Mouse (Mus musculus) lung, embryonic 16.5 days (tissue): ENCODE data around the gene Serinc5. TPM values are rescaled to one million over a fixed set of nuclear protein-coding genes. Genes with fewer than 3 reads are reported as not detected.
"Not testable (repeated sequence)": the region's sequence is repeated elsewhere in the genome, so short reads cannot be mapped to it uniquely, and the experiment has no call there.

Experiments used
- ATAC-seq: fragments of 200-750 bp; cut with Nextera tagmentation; 2 replicates; pipeline ENCODE4 v1.8.0; 2017; ENCODE audit warnings: low read depth, mild to moderate bottlenecking, moderate library complexity
- H3K27ac ChIP-seq: fragments of 300-500 bp; sonication (generic); 2 replicates; pipeline ENCODE4 v1.5.1; 2014; ENCODE audit warnings: mild to moderate bottlenecking, control low read depth, low read length
- H3K27me3 ChIP-seq: fragments of 300-500 bp; sonication (generic); 2 replicates; pipeline ENCODE4 v1.6.1; 2014; ENCODE audit warnings: low read depth, low read length, mixed read lengths; ENCODE audit not compliant: control insufficient read depth, insufficient read depth
- H3K36me3 ChIP-seq: fragments of 300-500 bp; sonication (generic); 2 replicates; pipeline ENCODE4 v1.6.1; 2014; ENCODE audit warnings: low read length; ENCODE audit not compliant: control insufficient read depth, insufficient read depth
- H3K4me1 ChIP-seq: fragments of 300-500 bp; sonication (generic); replicated peaks from 2 replicates; pipeline ENCODE4 v1.6.1; 2014; ENCODE audit warnings: low read length, mixed read lengths; ENCODE audit not compliant: control insufficient read depth, insufficient read depth
- H3K4me2 ChIP-seq: fragments of 300-500 bp; sonication (generic); 2 replicates; pipeline ENCODE4 v1.6.1; 2014; ENCODE audit warnings: low read depth, low read length, control low read depth
- H3K4me3 ChIP-seq: fragments of 300-500 bp; sonication (generic); 2 replicates; pipeline ENCODE4 v1.5.1; 2014; ENCODE audit warnings: mild to moderate bottlenecking, low read length, control low read depth
- H3K9ac ChIP-seq: fragments of 300-500 bp; sonication (generic); 2 replicates; pipeline ENCODE4 v1.6.1; 2014; ENCODE audit warnings: low read length, control low read depth
- H3K9me3 ChIP-seq: fragments of 300-500 bp; sonication (generic); 2 replicates; pipeline ENCODE4 v1.6.1; 2016; ENCODE audit warnings: low read length; ENCODE audit not compliant: control insufficient read depth
- WGBS: fragments of 180-500 bp; shearing (Covaris S2); extraction: QIAGEN DNeasy Blood & Tissue Kit; methylation state at CpG from one replicate; pipeline ENCODE4 v1.1.7; 2014; 5-methylcytosine and 5-hydroxymethylcytosine counted together
- polyA plus RNA-seq: library from polyadenylated mRNA; unstranded; fragments of >200 nt; fragmentation: Nextera tagmentation; extraction: Ambion mirVana; gene quantifications from 2 replicates; pipeline ENCODE4 v1.2.1, GENCODE M21; 2015

Serinc5 gene
- polyA plus RNA-seq, 1 experiment from 2014 or later: 33.2 TPM

DNA sequence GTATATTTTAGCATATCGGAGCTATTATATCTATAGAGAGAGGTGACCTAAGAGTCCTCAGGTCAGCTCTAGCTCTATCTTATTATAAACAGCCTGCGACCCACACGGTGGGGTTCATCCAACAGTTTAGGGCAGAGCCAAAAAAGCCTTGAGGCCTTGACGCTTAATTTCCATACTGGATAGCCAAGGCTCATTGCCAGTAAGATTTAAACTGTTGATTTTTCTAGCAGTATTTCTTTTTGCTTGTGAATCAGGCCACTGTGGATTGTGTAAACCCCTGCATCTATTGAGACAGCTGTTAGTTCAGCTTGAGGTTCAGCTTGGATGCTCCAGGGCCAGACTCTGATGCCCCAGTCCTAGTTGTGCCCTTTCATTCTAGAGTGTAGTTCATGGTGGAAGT, 73.4 kb downstream of the Serinc5 start:
- H3K36me3 ChIP-seq: peaks cover 3% of the 10 kb centered on the region; the same call in 1 of the 2 replicates
- peak; percentile 39 for ATAC-seq
- 52% methylated on average over 4 of the region's 4 CpGs for WGBS

GRCm38 (mm10) chr13:92685273-92685672, 74.4 kb downstream of the Serinc5 start:
- no peak overlapping the region for H3K9ac ChIP-seq
- H3K27me3 ChIP-seq: no peaks in the 10 kb centered on the region
- H3K9me3 ChIP-seq: no peaks in the 10 kb centered on the region
- H3K4me3 ChIP-seq: no peak overlapping the region
- 82% methylated on average over 4 of the region's 4 CpGs for WGBS
- H3K4me1 ChIP-seq: peaks cover 11% of the 10 kb centered on the region; the same call in 1 of the 2 replicates
- no peak overlapping the region for H3K27ac ChIP-seq
- no peak for ATAC-seq
- peaks cover 3% of the 10 kb centered on the region; the same call in 1 of the 2 replicates for H3K36me3 ChIP-seq
- H3K4me2 ChIP-seq: no peak overlapping the region

More for the DNA sequence above, 73.4 kb downstream of the Serinc5 start:
- Histone ChIP-seq H3K4me1 (peaks cover 12% of the 10 kb centered on the region; the same call in 1 of the 2 replicates), H3K27ac (no peak overlapping the region), H3K4me2 (no peak overlapping the region), H3K9me3 (no peaks in the 10 kb centered on the region), H3K4me3 (no peak overlapping the region), H3K9ac (no peak overlapping the region), H3K27me3 (no peaks in the 10 kb centered on the region)

DNA sequence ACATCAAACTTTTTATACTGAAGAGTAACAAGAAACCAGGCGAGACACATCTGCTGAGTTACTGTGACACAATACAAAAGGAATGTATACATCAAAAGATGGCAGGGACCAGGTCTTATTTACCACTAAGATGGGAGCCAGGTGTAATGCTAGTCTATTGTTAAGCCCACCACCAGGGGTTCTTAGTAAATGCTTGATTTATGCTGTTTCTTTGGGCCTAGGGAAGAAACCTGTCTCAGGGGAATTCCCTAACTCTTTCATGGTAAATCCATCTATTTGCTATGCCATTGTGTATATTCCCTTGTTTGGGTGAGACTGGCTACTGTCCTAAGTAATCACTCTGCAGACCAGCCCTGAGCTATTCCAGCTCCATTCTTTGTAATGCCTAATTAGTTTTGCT, 76.3 kb downstream of the Serinc5 start:
- H3K27me3 ChIP-seq, H3K36me3 ChIP-seq, H3K27ac ChIP-seq, H3K9me3 ChIP-seq, ATAC-seq, H3K9ac ChIP-seq, H3K4me2 ChIP-seq, H3K4me3 ChIP-seq: not testable (repeated sequence)
- H3K4me1 ChIP-seq: peaks cover 11% of the 10 kb centered on the region; the same call in 1 of the 2 replicates
- 76% methylated on average over 1 of the region's 1 CpGs for WGBS

- Histone ChIP-seq H3K27me3 (no peaks in the 10 kb centered on the region), H3K4me3 (no peak overlapping the region), H3K36me3 (peaks cover 3% of the 10 kb centered on the region; the same call in 1 of the 2 replicates), H3K4me2 (no peak overlapping the region), H3K9me3 (no peaks in the 10 kb centered on the region), H3K27ac (no peak overlapping the region), H3K9ac (no peak overlapping the region), H3K4me1 (peaks cover 10% of the 10 kb centered on the region)
- ATAC-seq: no peak
- WGBS: 81% methylated on average over 2 of the region's 2 CpGs
Observed at GRCm38 (mm10) chr13:92689061-92689460, 78.2 kb downstream of the Serinc5 start.

DNA sequence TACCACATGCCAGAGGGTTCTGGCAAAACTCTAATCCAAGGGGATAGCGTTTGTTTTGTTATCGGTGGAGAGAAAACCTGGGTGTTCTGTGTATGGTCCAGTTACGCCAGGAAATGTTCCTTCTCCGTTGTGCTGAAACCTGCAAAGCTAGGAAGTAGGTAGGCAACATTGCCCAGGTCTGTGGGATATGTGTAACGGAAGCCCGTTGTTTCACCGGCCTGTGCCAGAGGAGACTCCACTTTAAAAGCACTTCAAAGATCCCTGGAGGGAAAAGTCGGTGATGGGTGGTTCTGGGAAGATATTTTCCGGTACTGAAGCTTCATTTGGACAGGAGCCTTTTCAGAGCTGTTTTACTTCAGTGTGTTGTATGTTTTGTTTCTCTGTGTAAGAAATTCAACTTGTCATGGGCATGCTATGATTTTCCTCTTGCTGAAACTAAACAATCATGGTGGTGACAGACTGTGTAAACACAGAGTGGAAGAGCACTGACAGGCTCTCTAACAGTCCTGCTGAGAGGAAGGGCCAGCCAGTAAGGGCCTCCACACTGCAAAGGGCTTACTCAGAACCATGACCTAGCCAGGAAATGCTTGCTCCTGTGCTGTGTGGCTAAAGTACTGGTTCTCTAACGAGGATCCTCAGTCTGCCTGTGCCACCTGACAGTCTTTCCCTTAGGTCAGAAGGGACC, 83.1 kb downstream of the Serinc5 start:
- 21% methylated on average over 10 of the region's 10 CpGs for WGBS
- peak; percentile 85 for ATAC-seq
- no peak overlapping the region for H3K4me3 ChIP-seq
- H3K27me3 ChIP-seq: no peaks in the 10 kb centered on the region
- H3K27ac ChIP-seq: peak overlapping the region; percentile 4
- no peaks in the 10 kb centered on the region; the same call in 1 of the 2 replicates for H3K36me3 ChIP-seq
- H3K4me1 ChIP-seq: peaks cover 32% of the 10 kb centered on the region
- no peaks in the 10 kb centered on the region for H3K9me3 ChIP-seq
- no peak overlapping the region for H3K4me2 ChIP-seq
- no peak overlapping the region for H3K9ac ChIP-seq

GRCm38 (mm10) chr13:92696491-92696939, 85.6 kb downstream of the Serinc5 start:
- H3K9me3 ChIP-seq: no peaks in the 10 kb centered on the region
- peak; percentile 29 for ATAC-seq
- H3K36me3 ChIP-seq: no peaks in the 10 kb centered on the region; the same call in 1 of the 2 replicates
- 24% methylated on average over 5 of the region's 5 CpGs for WGBS
- no peak overlapping the region for H3K4me3 ChIP-seq
- H3K27me3 ChIP-seq: no peaks in the 10 kb centered on the region
- no peak overlapping the region for H3K4me2 ChIP-seq
- peaks cover 32% of the 10 kb centered on the region for H3K4me1 ChIP-seq
- H3K27ac ChIP-seq: no peak overlapping the region
- H3K9ac ChIP-seq: no peak overlapping the region

- H3K4me2 ChIP-seq: no peak overlapping the region
- H3K9me3 ChIP-seq: no peaks in the 10 kb centered on the region
- no peak overlapping the region for H3K4me3 ChIP-seq
- no peaks in the 10 kb centered on the region for H3K27me3 ChIP-seq
- no peaks in the 10 kb centered on the region; the same call in 1 of the 2 replicates for H3K36me3 ChIP-seq
- H3K9ac ChIP-seq: no peak overlapping the region
- no peak overlapping the region for H3K27ac ChIP-seq
- H3K4me1 ChIP-seq: peaks cover 32% of the 10 kb centered on the region
- no peak for ATAC-seq
- WGBS: 69% methylated on average over 4 of the region's 4 CpGs
Observed at GRCm38 (mm10) chr13:92697141-92697540, 86.2 kb downstream of the Serinc5 start.

DNA sequence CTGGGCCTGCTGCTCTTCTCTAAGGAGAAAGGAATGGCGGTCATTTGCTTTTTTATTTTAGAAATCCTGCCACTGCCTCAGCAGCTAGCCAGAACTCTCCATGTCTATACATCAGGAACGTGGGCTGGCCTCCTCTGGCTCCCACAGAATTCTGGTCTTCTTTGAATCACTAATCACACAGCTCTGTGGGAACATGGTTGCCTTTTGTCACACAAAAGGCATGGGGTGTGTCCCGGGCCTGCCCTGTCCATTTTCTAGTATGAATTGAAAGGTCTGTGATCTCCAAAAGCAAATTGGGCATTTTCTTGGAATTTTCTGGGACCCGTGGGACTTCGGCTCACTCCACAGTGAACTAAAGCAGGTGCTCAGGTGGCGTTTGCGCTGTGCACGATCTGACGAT, 87.9 kb downstream of the Serinc5 start:
- peaks cover 2% of the 10 kb centered on the region; the same call in 1 of the 2 replicates for H3K36me3 ChIP-seq
- 83% methylated on average over 9 of the region's 9 CpGs for WGBS
- H3K9me3 ChIP-seq: no peaks in the 10 kb centered on the region
- no peaks in the 10 kb centered on the region for H3K27me3 ChIP-seq
- H3K4me2 ChIP-seq: no peak overlapping the region
- H3K9ac ChIP-seq: no peak overlapping the region
- no peak for ATAC-seq
- no peak overlapping the region for H3K27ac ChIP-seq
- peaks cover 27% of the 10 kb centered on the region for H3K4me1 ChIP-seq
- no peak overlapping the region for H3K4me3 ChIP-seq

DNA sequence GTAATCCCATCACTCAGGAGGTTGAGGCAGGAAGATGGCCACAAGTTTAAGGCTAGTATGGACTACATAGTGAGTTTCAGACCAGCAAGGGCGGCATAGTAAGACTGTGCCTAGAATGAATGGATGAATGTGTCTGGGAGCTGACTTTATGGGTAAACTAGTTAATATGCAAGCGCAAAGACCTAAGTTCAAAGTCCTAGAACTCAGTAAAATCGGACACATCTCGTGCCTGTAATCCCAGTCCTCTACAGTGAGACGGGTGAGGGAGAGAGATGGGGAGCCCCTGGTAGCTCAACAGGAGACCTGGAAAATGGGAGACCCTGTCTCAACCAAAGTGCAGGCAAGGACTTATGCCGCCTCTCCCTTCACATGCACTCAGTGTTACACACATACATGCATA, 88.5 kb downstream of the Serinc5 start:
- ATAC-seq: no peak
- Histone ChIP-seq H3K4me2 (no peak overlapping the region), H3K9ac (no peak overlapping the region), H3K27ac (no peak overlapping the region), H3K4me1 (peaks cover 21% of the 10 kb centered on the region), H3K4me3 (no peak overlapping the region), H3K27me3 (no peaks in the 10 kb centered on the region), H3K36me3 (peaks cover 2% of the 10 kb centered on the region; the same call in 1 of the 2 replicates), H3K9me3 (no peaks in the 10 kb centered on the region)
- WGBS: 92% methylated on average over 6 of the region's 6 CpGs
